Mouse (Mus musculus) testis, adult 10 weeks (tissue): ENCODE results near the gene Dgat2l6. TPM values are rescaled to one million over a fixed set of nuclear protein-coding genes. Genes with fewer than 3 reads are reported as not detected.

Source experiments
- polyA plus RNA-seq: library from polyadenylated mRNA; stranded (reverse); fragments of 350-450 nt; fragmentation: Illumina TruSeq; extraction: RNeasy Lipid Tissue Mini Kit (QIAGEN cat#74804); gene quantifications from one replicate; pipeline ENCODE4 v1.2.3, GENCODE M21; 2014; ENCODE audit warnings: low read depth, low replicate concordance

Dgat2l6 gene
- polyA plus RNA-seq: not detected

DNA sequence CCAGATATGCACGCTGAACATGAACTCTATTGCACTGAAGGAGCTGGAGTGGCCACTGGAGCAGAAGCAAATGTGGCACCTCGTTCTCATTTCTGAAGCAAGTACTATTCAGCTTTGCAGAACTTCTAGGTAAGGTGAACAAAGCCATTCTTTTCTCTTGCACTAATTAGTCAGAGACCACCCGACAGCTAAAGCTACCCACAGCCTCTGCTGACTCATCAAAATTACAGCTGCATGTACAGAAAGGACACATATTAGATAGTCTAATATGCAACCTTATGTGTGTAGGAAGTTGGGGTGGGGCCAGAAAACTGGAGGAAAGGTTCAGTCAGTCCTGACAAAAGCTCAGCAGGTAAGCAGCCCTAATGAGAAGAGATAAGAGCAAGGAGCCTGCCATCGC is at the start of gene Dgat2l6:
Gene Dgat2l6 (plus strand): TSS at position 368 of the 400 bp plus-strand sequence.

GRCm38 (mm10) chrX:100494068-100494978 is 30.3 kb upstream of the Dgat2l6 start, which contains the start of gene Igbp1:
Gene Igbp1, plus strand, starts transcription at chrX:100494291.

GRCm38 (mm10) chrX:100571951-100572350 is 47.3 kb downstream of the Dgat2l6 start, which contains the start of gene Awat1:
Gene Awat1, plus strand, starts transcription at chrX:100572251.

DNA sequence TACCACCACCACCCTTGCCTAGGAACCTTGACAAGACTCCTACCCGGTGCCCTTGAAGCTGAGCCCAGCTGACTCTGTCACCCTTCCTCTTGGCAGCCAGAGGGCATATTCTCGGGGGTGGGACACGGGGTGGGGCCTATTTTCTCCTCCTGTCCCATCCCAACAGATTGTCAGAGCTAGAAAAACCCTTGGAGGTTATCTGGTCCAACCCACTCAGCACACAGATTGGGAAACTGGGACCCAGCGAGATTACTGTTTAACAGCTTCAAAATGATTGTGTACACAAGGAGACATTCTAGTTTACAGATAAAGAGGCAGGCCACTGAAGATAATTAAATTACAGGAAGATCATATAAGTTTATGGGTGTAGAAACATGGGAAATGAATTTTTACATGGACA is 70.2 kb downstream of the Dgat2l6 start, which contains the start of gene P2ry4:
Gene P2ry4 (minus strand): TSS at position 79 of the 400 bp plus-strand sequence.

Other genes with a start within 250 kb of the Dgat2l6 start
- not detected for gene Otud6a, start 95.8 kb upstream of the Dgat2l6 start, polyA plus RNA-seq
- 1.2 TPM for gene Awat2, start 82.1 kb upstream of the Dgat2l6 start, polyA plus RNA-seq
- gene Igbp1, start 30.5 kb upstream of the Dgat2l6 start, polyA plus RNA-seq: 9.2 TPM
- not detected for gene Awat1, start 47.4 kb downstream of the Dgat2l6 start, polyA plus RNA-seq
- not detected for gene P2ry4, start 70.0 kb downstream of the Dgat2l6 start, polyA plus RNA-seq
- not detected for gene Arr3, start 80.7 kb downstream of the Dgat2l6 start, polyA plus RNA-seq
- 5.5 TPM for gene Kif4, start 100.9 kb downstream of the Dgat2l6 start, polyA plus RNA-seq
- gene Pdzd11, start 101.7 kb downstream of the Dgat2l6 start, polyA plus RNA-seq: 15.8 TPM
- 0.20 TPM for gene Gdpd2, start 205.0 kb downstream of the Dgat2l6 start, polyA plus RNA-seq
- 9.0 TPM for gene Dlg3, start 242.9 kb downstream of the Dgat2l6 start, polyA plus RNA-seq